Mouse (Mus musculus) ES-E14 (cell line): ENCODE data around the gene Alg9.

ENCODE experiments used
- CHD2 ChIP-seq: IDR thresholded peaks from 2 replicates; pipeline ENCODE4 v1.6.1; 2014; ENCODE audit warnings: mild to moderate bottlenecking, low read depth, low read length, inconsistent platforms
- MAFK ChIP-seq: IDR thresholded peaks from 2 replicates; pipeline ENCODE4 v1.6.1; 2014; ENCODE audit warnings: mild to moderate bottlenecking, low read depth, low read length, inconsistent platforms; ENCODE audit not compliant: insufficient read depth
- ZC3H11A ChIP-seq: IDR thresholded peaks from 2 replicates; pipeline ENCODE4 v1.6.1; 2012; ENCODE audit warnings: low read depth, mild to moderate bottlenecking, inconsistent platforms, low read length, borderline replicate concordance

DNA sequence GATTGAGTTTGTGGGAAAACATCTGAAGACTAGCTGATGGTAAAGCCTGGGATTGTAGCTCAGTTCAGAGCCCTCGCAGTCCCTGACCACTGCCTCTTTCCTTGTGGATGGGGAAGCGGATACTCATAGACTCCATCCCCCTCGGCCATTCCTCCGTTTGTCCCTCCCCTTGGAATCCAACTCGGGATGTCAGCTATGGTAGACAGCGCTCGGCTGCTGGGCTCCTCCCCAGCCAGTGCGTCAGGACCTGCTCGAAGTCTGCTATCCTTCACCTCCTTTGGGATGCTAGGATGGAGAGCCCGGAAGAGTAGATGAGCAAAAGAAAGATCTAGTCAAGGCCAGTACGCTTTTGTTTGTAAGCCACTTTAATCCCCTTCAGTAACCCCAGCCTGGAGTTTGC, 75.5 kb downstream of the Alg9 start:
- no peak for TF ChIP-seq ZC3H11A
- TF ChIP-seq MAFK = no peak
- TF ChIP-seq CHD2 = no peak
